Mouse (Mus musculus) brain, embryonic 14.5 days (tissue): ENCODE measurements at regions not wholly inside any gene's neighbourhood (a gene's known extent, or its start where the extent isn't known, plus 50 kb on each side); places are given as distances from the start of the nearest gene placed in this dataset.

Experiments used
- CTCF ChIP-seq: fragments of 200-500 bp; IDR thresholded peaks from 2 replicates; pipeline ENCODE4 v1.5.1; 2012; ENCODE audit warnings: inconsistent platforms, mild to moderate bottlenecking, moderate library complexity, borderline replicate concordance; ENCODE audit not compliant: insufficient read depth, insufficient read length; ENCODE audit errors: extremely low read depth
- POLR2A ChIP-seq: fragments of 200-500 bp; IDR thresholded peaks from 2 replicates; pipeline ENCODE4 v1.6.1; 2012; ENCODE audit warnings: mild to moderate bottlenecking, inconsistent platforms, borderline replicate concordance; ENCODE audit not compliant: poor library complexity, insufficient read depth, insufficient read length, severe bottlenecking; ENCODE audit errors: extremely low read depth

DNA sequence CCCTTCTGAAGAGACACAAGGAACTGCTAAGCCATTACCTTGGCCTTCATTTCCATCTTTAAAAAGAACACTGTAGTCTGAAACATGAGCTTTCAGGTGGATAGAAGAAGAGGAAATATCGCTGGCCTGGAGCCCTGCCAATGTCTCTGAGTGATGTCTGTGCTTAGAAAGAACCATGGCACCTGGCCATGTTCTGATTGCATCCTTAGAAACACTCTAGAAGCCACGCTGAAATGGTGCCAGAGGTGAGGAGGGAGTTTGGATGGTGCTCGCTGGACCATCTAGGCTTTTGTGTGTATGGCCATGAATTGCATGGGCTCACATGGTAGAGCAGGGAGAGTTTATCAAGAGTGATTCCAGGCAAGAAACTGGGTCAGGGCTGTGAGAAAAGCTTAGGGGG, 207.4 kb downstream of the Diras2 start:
- TF ChIP-seq POLR2A (no peak), CTCF (no peak)
